ENCODE assay signal across 9 mouse cellular contexts in genomic region chr12:97888801-97889455, GRCm38 (mm10).
A peak's percentile ranks its signal among the peaks of the same experiment; 100 is the strongest.
DNase-seq lines count a peak whose midpoint lies in the region; ATAC-seq lines count a peak whose summit lies in the region.
"Had no signal": no experiment of that assay in that cellular context is flagged by ENCODE, and none has a peak within 500 bp of the region (broad histone marks: within the 10 kb centered on the region; RNA-seq: fewer than 3 reads in every experiment).

No protein-coding gene starts in this region.

- H3K27me3 ChIP-seq in neural tube, embryonic 11.5 days (ENCODE audit: control insufficient read depth, insufficient read depth, low read length), result no peaks in the 10 kb centered on the region
- no peaks in the 10 kb centered on the region for H3K27me3 ChIP-seq in limb, embryonic 11.5 days (ENCODE audit: control insufficient read depth, insufficient read depth, low read length)
- H3K27me3 ChIP-seq: liver, embryonic 13.5 days had no signal

- no peaks in the 10 kb centered on the region for H3K36me3 ChIP-seq in neural tube, embryonic 11.5 days (ENCODE audit: control insufficient read depth, insufficient read depth, low read length)
- no peaks in the 10 kb centered on the region for H3K36me3 ChIP-seq in limb, embryonic 11.5 days (ENCODE audit: control insufficient read depth, insufficient read depth, low read length)
- H3K36me3 ChIP-seq: liver, embryonic 13.5 days had no signal

- H3K4me3 ChIP-seq in neural tube, embryonic 11.5 days (ENCODE audit: low read depth, low read length), result no peak overlapping the region
- no peak overlapping the region for H3K4me3 ChIP-seq in limb, embryonic 11.5 days (ENCODE audit: low read depth, low read length)
- H3K4me3 ChIP-seq: liver, embryonic 13.5 days had no signal

- no peak overlapping the region for H3K9ac ChIP-seq in neural tube, embryonic 11.5 days (ENCODE audit: low read length)
- H3K9ac ChIP-seq in limb, embryonic 11.5 days (ENCODE audit: low read length), result no peak overlapping the region
- H3K9ac ChIP-seq: liver, embryonic 13.5 days had no signal

- no peaks in the 10 kb centered on the region for H3K4me1 ChIP-seq in neural tube, embryonic 11.5 days (ENCODE audit: control insufficient read depth, insufficient read depth, low read length)
- H3K4me1 ChIP-seq in limb, embryonic 11.5 days (ENCODE audit: control insufficient read depth, insufficient read depth, low read length), result 0 out of 2 replicates have a peak, but pooled peaks cover 4% of the 10 kb centered on the region
- H3K4me1 ChIP-seq: liver, embryonic 13.5 days had no signal

- no peak overlapping the region for H3K27ac ChIP-seq in neural tube, embryonic 11.5 days (ENCODE audit: low read depth, low read length)
- H3K27ac ChIP-seq in limb, embryonic 11.5 days (replicated peaks; ENCODE audit: low read depth, low read length), result no peak overlapping the region
- H3K27ac ChIP-seq: liver, embryonic 13.5 days had no signal

- no peak; the same call in 1 of the 2 replicates for ATAC-seq in neural tube, embryonic 11.5 days (ENCODE audit: insufficient read depth, low FRiP score, low TSS enrichment)
- peak; percentile 65; the same call in 1 of the 2 replicates for ATAC-seq in limb, embryonic 11.5 days (ENCODE audit: insufficient number of reproducible peaks, low FRiP score, low TSS enrichment, low read depth)
- no peak for ATAC-seq in erythroid progenitor cell, adult 5-6 weeks (replicated peaks; ENCODE audit: low FRiP score, poor library complexity, severe bottlenecking)

- peak; percentile 14 to 18 for DNase-seq in cerebellum, postnatal 14 days
- DNase-seq in cerebellum, postnatal 36 days, result no peak
- peak; percentile 16 for DNase-seq in neural tube, embryonic 11.5 days (ENCODE audit: low spot score)
- no peak for DNase-seq in neural tube, embryonic 10.5 days (ENCODE audit: extremely low spot score, low spot score)
- peak; percentile 31 for DNase-seq in limb, embryonic 11.5 days (ENCODE audit: low spot score)
- peak; percentile 24 for DNase-seq in telencephalon, adult 2 months (ENCODE audit: low read depth, low spot score)
- no peak for DNase-seq in B cell, adult 2 months
- DNase-seq: liver, embryonic 13.5 days had no signal

- WGBS in neural tube, embryonic 11.5 days, result 35% methylated on average over 12 of the region's 12 CpGs
- WGBS in limb, embryonic 11.5 days, result 4% methylated on average over 12 of the region's 12 CpGs

- no peaks in the 10 kb centered on the region for H3K9me3 ChIP-seq in neural tube, embryonic 11.5 days (ENCODE audit: control insufficient read depth, low read length)
- no peaks in the 10 kb centered on the region for H3K9me3 ChIP-seq in limb, embryonic 11.5 days (ENCODE audit: control insufficient read depth, low read length)
- H3K9me3 ChIP-seq: liver, embryonic 13.5 days had no signal

- H3K4me2 ChIP-seq in neural tube, embryonic 11.5 days (ENCODE audit: low read depth), result no peak overlapping the region
- H3K4me2 ChIP-seq in limb, embryonic 11.5 days (ENCODE audit: low read depth, severe bottlenecking), result peak overlapping the region; percentile 25; the same call in 1 of the 2 replicates
- H3K4me2 ChIP-seq: liver, embryonic 13.5 days had no signal

Comparison
In these comparisons a context has a peak if more than half of its experiments do, and no peak if none do; other contexts are left out.
1. DNase-seq: peak in cerebellum, postnatal 14 days (2 of 2), neural tube, embryonic 11.5 days (single experiment), limb, embryonic 11.5 days (single experiment) and telencephalon, adult 2 months (single experiment); none in cerebellum, postnatal 36 days (0 of 2), neural tube, embryonic 10.5 days (single experiment) and B cell, adult 2 months (0 of 2).